Mouse (Mus musculus) heart, postnatal 0 days (tissue): ENCODE measurements around the gene Aldh1a2. TPM values are rescaled to one million over a fixed set of nuclear protein-coding genes. Genes with fewer than 3 reads are reported as not detected.

ENCODE experiments used
- ATAC-seq: fragments of 200-750 bp; cut with Nextera tagmentation; 2 replicates; pipeline ENCODE4 v1.8.0; 2017; ENCODE audit warnings: low read depth, moderate number of reproducible peaks, moderate library complexity; ENCODE audit not compliant: insufficient read depth
- DNase-seq: peaks from one replicate; pipeline ENCODE4 v3.0.0-alpha.2; 2016; ENCODE audit warnings: low spot score
- H3K27ac ChIP-seq: fragments of 300-500 bp; sonication (generic); 2 replicates; pipeline ENCODE4 v1.5.1; 2014; ENCODE audit warnings: low read depth, mild to moderate bottlenecking
- H3K27me3 ChIP-seq: fragments of 300-500 bp; sonication (generic); 2 replicates; pipeline ENCODE4 v1.6.1; 2014; ENCODE audit warnings: low read length, mixed read lengths; ENCODE audit not compliant: control insufficient read depth, insufficient read depth
- H3K36me3 ChIP-seq: fragments of 300-500 bp; sonication (generic); replicated peaks from 2 replicates; pipeline ENCODE4 v1.6.1; 2014; ENCODE audit warnings: low read length, mixed read lengths; ENCODE audit not compliant: control insufficient read depth, insufficient read depth
- H3K4me1 ChIP-seq: fragments of 300-500 bp; sonication (generic); 2 replicates; pipeline ENCODE4 v1.6.1; 2014; ENCODE audit warnings: antibody characterized with exemption; ENCODE audit not compliant: control insufficient read depth, insufficient read depth
- H3K4me2 ChIP-seq: fragments of 300-500 bp; sonication (generic); 2 replicates; pipeline ENCODE4 v1.6.1; 2014; ENCODE audit warnings: low read depth, mild to moderate bottlenecking, low read length, moderate library complexity
- H3K4me3 ChIP-seq: fragments of 300-500 bp; sonication (generic); 2 replicates; pipeline ENCODE4 v1.5.1; 2014; ENCODE audit warnings: low read depth, low read length
- H3K9ac ChIP-seq: fragments of 300-500 bp; sonication (generic); replicated peaks from 2 replicates; pipeline ENCODE4 v1.6.1; 2014; ENCODE audit warnings: low read depth, low read length, mixed read lengths
- H3K9me3 ChIP-seq: fragments of 300-500 bp; sonication (generic); replicated peaks from 2 replicates; pipeline ENCODE4 v1.6.1; 2016; ENCODE audit warnings: low read length; ENCODE audit not compliant: control insufficient read depth
- CTCF ChIP-seq: IDR thresholded peaks from 2 replicates; pipeline ENCODE4 v1.5.1; 2016; ENCODE audit warnings: antibody characterized with exemption, control low read depth, low read depth
- EP300 ChIP-seq: IDR thresholded peaks from 2 replicates; pipeline ENCODE4 v1.6.1; 2016; ENCODE audit warnings: antibody characterized with exemption, low read depth
- WGBS: fragments of 180-500 bp; shearing (Covaris S2); extraction: QIAGEN DNeasy Blood & Tissue Kit; methylation state at CpG from one replicate; pipeline ENCODE4 v1.1.7; 2014; 5-methylcytosine and 5-hydroxymethylcytosine counted together
- polyA plus RNA-seq: library from polyadenylated mRNA; unstranded; fragments of >200 nt; fragmentation: Nextera tagmentation; extraction: Ambion mirVana; gene quantifications from 2 replicates; pipeline ENCODE4 v1.2.1, GENCODE M21; 2015
- total RNA-seq: library from RNA; depleted of rRNA; stranded (reverse); fragments of >200 nt; gene quantifications from 2 replicates; pipeline ENCODE4 v1.2.3, GENCODE M21; 2014; ENCODE audit warnings: low replicate concordance

The Aldh1a2 gene
- total and polyA plus RNA-seq, 2 experiments from 2014 or later: 26.2 to 26.6 TPM

GRCm38 (mm10) chr9:71315960-71316359 lies 100.4 kb downstream of the Aldh1a2 start:
- Histone ChIP-seq H3K9me3 (no peaks in the 10 kb centered on the region), H3K9ac (no peak overlapping the region), H3K27ac (no peak overlapping the region), H3K4me1 (0 out of 2 replicates have a peak, but pooled peaks cover 4% of the 10 kb centered on the region), H3K27me3 (no peaks in the 10 kb centered on the region), H3K4me3 (no peak overlapping the region), H3K4me2 (no peak overlapping the region), H3K36me3 (no peaks in the 10 kb centered on the region)
- 76% methylated on average over 3 of the region's 3 CpGs for WGBS
- no peak for ATAC-seq
- TF ChIP-seq EP300: no peak
- 0 out of 2 replicates have a peak, but pooled peaks have one; percentile 10 for TF ChIP-seq CTCF
- DNase-seq: no peak

- peak; percentile 64 for ATAC-seq
- Histone ChIP-seq H3K36me3 (no peaks in the 10 kb centered on the region), H3K4me3 (no peak overlapping the region), H3K9ac (no peak overlapping the region), H3K9me3 (no peaks in the 10 kb centered on the region), H3K4me2 (no peak overlapping the region), H3K27me3 (no peaks in the 10 kb centered on the region), H3K27ac (peak overlapping the region; percentile 66), H3K4me1 (peaks cover 9% of the 10 kb centered on the region; the same call in 1 of the 2 replicates)
- peak; percentile 78 for DNase-seq
- TF ChIP-seq CTCF (no peak), EP300 (no peak)
- 48% methylated on average over 11 of the region's 11 CpGs for WGBS
Observed at GRCm38 (mm10) chr9:71317096-71317920, 101.7 kb downstream of the Aldh1a2 start.

- peak; percentile 22 for DNase-seq
- H3K9ac ChIP-seq: no peak overlapping the region
- H3K4me1 ChIP-seq: peaks cover 9% of the 10 kb centered on the region; the same call in 1 of the 2 replicates
- 59% methylated on average over 3 of the region's 3 CpGs for WGBS
- no peaks in the 10 kb centered on the region for H3K27me3 ChIP-seq
- no peak overlapping the region for H3K4me2 ChIP-seq
- no peak for TF ChIP-seq EP300
- TF ChIP-seq CTCF: no peak
- H3K9me3 ChIP-seq: no peaks in the 10 kb centered on the region
- H3K27ac ChIP-seq: peak overlapping the region; percentile 66
- no peaks in the 10 kb centered on the region for H3K36me3 ChIP-seq
- ATAC-seq: peak; percentile 23; the same call in 1 of the 2 replicates
- H3K4me3 ChIP-seq: no peak overlapping the region
Observed at GRCm38 (mm10) chr9:71317921-71318241, 102.3 kb downstream of the Aldh1a2 start.

GRCm38 (mm10) chr9:71319776-71320175 lies 104.2 kb downstream of the Aldh1a2 start:
- Histone ChIP-seq H3K4me3 (no peak overlapping the region), H3K27me3 (no peaks in the 10 kb centered on the region), H3K4me1 (peaks cover 9% of the 10 kb centered on the region; the same call in 1 of the 2 replicates), H3K4me2 (no peak overlapping the region), H3K9ac (no peak overlapping the region), H3K27ac (no peak overlapping the region), H3K36me3 (no peaks in the 10 kb centered on the region), H3K9me3 (no peaks in the 10 kb centered on the region)
- ATAC-seq (no peak), DNase-seq (peak; percentile 21)
- TF ChIP-seq EP300 (no peak), CTCF (no peak)
- WGBS: 79% methylated on average over 5 of the region's 5 CpGs

- DNase-seq: no peak
Observed at GRCm38 (mm10) chr9:71320246-71321155, 104.9 kb downstream of the Aldh1a2 start.

More at GRCm38 (mm10) chr9:71320246-71321155, 104.9 kb downstream of the Aldh1a2 start:
- peaks cover 9% of the 10 kb centered on the region; the same call in 1 of the 2 replicates for H3K4me1 ChIP-seq
- TF ChIP-seq CTCF (peak; percentile 21), EP300 (no peak)
- no peak for ATAC-seq
- no peaks in the 10 kb centered on the region for H3K27me3 ChIP-seq
- no peak overlapping the region for H3K9ac ChIP-seq
- H3K4me2 ChIP-seq: no peak overlapping the region
- H3K4me3 ChIP-seq: no peak overlapping the region
- 65% methylated on average over 11 of the region's 11 CpGs for WGBS
- H3K27ac ChIP-seq: no peak overlapping the region
- H3K9me3 ChIP-seq: no peaks in the 10 kb centered on the region
- no peaks in the 10 kb centered on the region for H3K36me3 ChIP-seq
